Mouse (Mus musculus): ENCODE measurements at regions not wholly inside any gene's neighbourhood (a gene's known extent, or its start where the extent isn't known, plus 50 kb on each side); places are given as distances from the start of the nearest gene placed in this dataset.

- DNase-seq: peak; percentile 12 to 23
Measured at GRCm38 (mm10) chr13:39950203-39950602, 411.0 kb downstream of the Ofcc1 start.

DNA sequence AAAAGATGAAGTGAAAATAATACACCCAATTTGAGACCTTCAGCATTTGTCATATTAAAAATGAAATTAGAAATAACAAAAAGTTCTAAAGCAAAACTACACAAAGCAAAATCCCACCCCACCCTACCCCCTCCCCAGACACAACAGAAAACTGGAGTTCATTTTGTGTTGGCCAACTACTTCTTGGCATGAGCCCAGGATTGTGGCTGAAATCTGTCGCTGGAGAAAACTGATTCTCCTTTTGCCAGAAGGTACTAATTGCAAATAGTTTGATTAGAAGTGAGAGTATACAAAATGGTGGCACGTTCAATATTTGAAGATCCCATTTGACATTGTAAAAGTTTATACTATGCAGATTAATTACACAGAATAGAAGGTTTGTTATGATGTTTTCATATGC, 426.0 kb downstream of the Ofcc1 start:
- peak; percentile 70 to 71 for DNase-seq

- no peak for DNase-seq
Measured at GRCm38 (mm10) chr13:39931487-39931886, 429.8 kb downstream of the Ofcc1 start.

- DNase-seq: no peak
Measured at GRCm38 (mm10) chr13:39928573-39928972, 432.7 kb downstream of the Ofcc1 start.

GRCm38 (mm10) chr13:39924366-39924765, 436.9 kb downstream of the Ofcc1 start:
- no peak for DNase-seq

- peak; percentile 13 to 17 for DNase-seq
Measured at GRCm38 (mm10) chr13:39923113-39923512, 438.1 kb downstream of the Ofcc1 start.

DNA sequence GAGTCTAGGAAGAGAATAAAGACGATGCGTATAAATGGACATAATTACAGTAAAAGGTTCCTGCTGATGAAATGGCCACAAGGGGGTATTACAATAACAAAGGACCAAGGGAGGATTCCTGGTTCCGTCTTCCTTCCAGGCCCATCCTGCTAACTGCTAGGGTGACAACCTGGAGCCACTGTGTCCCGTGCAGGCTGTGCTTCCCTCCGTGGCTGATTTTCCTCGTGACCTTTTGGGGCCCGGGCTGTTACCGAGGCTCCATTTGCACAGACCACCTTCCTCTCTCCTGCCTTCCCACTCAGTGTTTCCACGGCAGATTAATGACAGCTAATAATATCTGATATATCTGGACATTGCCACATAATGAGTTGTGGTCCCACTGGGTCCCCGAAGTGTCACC, 453.5 kb downstream of the Ofcc1 start:
- DNase-seq: peak; percentile 3 to 4

DNA sequence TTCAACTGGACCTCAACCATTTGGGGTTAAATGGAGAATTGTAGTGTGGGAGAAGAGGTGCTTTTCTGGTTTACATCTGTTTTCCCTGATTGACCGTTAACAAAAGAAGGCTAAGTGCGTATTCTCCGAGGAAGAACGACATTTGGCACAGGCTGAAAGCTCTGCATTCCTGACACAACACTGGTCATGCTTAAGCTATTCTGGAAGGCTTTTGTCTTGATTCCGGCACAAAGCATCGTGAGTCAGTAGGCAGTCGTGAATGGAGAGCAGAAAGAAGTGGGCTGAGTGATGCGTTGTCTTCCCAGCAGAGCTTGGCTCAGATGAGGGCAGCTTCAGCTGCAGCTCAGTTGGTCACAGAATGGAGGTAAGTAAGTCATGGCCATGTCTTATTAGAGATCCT, 457.0 kb downstream of the Ofcc1 start:
- DNase-seq: no peak

DNA sequence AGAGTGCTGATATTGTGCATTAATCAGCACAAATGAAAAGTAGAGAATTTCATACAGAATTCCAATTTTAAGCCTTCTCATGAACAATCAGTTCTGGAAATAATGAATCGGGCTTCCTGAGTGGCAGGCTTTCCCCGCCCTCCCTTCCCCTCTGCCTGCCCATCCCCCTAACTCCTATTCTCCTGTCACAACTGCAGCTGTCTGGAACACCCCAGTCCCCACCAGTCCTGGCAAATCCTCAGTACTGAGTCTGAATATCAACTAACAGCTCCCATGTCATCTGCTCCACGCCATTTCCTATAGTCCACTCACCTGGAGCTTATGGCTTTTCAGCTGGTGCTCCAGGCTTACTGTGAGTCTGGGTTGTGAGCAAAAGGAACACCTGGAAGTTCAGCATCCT, 457.9 kb downstream of the Ofcc1 start:
- DNase-seq: no peak

- no peak for DNase-seq
Measured at GRCm38 (mm10) chr13:39899332-39899731, 461.9 kb downstream of the Ofcc1 start.

DNA sequence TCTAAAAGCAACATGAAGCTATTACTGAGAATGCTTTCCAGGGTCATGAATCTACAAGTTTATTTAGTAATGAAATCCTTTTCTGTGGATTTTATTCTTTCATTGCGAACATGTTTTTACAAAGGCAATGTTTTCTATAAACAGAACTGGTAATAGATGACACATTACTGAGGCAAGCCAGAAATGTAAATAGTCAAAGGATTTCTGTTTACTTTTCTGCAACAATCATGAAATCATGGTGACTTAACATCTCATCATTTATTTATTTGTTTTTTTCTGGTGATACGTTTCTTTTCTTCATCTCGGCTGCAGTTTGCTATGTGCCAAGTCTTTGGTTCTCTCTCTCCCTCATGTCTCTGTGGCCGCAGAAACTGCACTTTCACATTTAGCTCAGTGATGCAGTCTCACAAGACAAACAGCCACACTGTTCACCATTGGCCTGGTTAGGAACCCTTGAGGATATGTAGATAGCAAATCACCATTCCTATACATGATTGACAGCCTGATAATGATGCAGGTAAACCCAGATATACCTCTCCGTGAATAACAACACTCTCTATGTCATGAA, 462.8 kb downstream of the Ofcc1 start:
- no peak for DNase-seq

GRCm38 (mm10) chr13:39894159-39894558, 467.1 kb downstream of the Ofcc1 start:
- peak; percentile 12 to 30 for DNase-seq

- no peak for DNase-seq
Measured at GRCm38 (mm10) chr13:39881066-39881465, 480.2 kb downstream of the Ofcc1 start.

GRCm38 (mm10) chr13:39880136-39880535, 481.1 kb downstream of the Ofcc1 start:
- no peak for DNase-seq

GRCm38 (mm10) chr13:39877361-39878141, 483.7 kb downstream of the Ofcc1 start:
- peak; percentile 10 for DNase-seq

- no peak for DNase-seq
Measured at GRCm38 (mm10) chr13:39852257-39852800, 508.9 kb downstream of the Ofcc1 start.

- DNase-seq: no peak
Measured at GRCm38 (mm10) chr13:39849391-39849790, 511.9 kb downstream of the Ofcc1 start.

- DNase-seq: peak; percentile 52 to 53
Measured at GRCm38 (mm10) chr13:39836053-39836584, 525.1 kb downstream of the Ofcc1 start.

DNA sequence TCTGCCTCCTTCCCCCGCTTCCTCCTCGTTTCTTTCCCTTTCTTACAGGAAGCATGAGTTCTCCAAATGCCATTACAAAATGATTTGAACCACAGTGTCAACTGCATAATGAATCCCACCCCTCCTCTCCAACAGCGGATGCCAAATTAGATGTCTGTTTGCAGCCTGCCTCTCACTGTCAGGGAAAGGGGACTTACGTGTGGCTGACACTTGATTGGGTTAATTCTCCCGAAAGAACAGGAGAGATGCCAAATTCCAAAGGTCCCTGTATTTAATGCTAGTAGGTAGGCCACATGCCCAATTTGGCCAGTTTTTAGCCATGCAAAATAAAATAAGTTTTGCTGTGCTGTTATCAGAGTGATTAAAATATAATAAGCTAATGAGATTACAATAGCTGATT, 525.9 kb downstream of the Ofcc1 start:
- peak; percentile 58 to 72 for DNase-seq

DNA sequence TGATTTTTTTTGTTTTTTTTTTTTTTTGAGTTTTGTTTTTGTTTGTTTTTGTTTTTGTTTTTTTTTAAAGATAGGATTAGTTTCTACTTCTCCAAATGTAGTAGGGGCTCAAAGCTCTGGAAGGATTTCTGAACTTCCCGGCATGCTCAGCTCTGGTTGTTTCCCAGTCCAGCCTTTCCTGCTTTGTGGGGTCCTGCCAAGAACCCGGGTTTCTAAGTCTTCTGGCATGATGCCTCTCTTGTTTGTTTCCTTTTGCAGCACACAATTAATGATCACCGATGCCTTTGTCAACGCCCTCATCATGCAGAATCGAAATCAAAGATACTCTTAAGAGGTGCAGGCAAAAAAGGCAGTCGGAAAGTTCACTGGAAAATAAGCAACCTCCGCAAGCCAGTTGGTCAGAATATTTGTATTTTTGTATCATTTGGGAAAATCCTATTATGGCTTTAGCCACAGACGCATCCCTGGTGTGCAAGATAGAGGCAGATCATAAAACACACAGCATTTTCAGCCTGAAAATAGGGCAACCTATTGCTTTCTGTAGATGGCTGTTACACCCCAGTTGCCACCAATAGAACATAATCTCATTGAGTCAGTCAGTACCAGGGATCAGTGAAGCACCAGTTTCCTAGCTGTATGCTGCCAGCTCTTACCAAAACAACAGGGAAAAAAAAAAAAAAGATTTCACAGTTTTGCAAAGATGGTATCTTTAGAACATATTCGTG, 526.6 kb downstream of the Ofcc1 start:
- peak; percentile 58 to 64 for DNase-seq

DNA sequence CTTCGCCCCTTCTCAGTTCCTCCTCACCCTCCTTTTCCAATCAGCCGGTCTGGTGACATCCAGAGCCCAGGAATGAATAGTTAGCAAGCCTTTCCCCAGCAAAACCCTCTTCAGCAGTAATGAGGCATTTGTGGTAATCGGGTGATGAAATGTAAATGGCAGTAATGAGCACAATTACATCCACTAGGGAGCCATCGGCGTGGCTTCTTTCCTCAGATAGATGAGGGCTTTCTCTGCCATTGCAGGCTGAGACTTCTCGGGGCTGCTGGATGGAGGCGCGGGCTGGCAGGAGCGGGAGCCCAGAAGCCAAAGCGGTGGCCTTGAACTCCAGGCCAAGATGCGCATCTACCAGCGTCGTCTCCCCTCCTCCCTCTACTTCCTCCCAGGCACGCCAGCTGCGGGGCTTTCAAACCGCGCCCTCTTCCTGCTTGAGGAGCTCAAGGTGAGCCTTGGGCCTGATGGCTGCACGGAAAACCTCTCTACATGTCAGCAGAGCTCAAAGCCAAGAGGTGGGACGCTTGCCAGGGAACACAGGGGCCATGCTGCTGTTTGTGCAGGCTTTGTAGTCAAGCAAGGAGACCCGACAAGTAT, 537.2 kb downstream of the Ofcc1 start:
- peak; percentile 85 to 86 for DNase-seq

DNA sequence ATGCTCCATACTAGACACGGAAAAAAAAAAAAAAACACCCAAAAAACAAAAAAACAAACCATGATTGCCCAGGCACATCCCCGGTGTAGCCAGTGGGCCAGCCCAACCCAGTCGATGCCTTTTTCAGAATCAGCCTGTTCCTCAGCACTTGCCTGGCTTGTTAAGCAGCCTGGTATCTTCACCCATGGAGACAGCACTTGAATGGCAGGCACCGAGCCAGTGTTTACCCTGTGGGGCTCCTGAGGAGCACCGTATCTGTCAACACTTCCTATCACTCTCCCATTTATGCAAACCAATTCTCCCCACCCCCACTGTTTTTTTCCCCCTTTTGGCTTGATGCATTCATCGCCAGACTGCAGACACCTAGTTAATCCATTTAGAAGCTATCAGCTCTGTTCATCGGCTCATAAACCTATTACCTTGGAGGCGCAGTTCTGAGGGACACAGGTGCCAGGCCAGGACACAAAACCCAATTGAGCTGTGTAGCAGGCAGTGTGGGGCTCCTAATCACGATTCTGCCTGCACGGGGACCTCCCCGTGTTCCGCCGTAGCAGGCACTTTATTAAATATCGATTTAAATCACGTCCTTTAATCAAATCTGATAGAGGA, 537.8 kb downstream of the Ofcc1 start:
- peak; percentile 82 to 83 for DNase-seq
